Mouse (Mus musculus) layer of hippocampus, adult 18-20 months (tissue): ENCODE results near the gene Ncapd2. TPM values are rescaled to one million over a fixed set of nuclear protein-coding genes. Genes with fewer than 3 reads are reported as not detected.
A peak's percentile ranks its signal among the peaks of the same experiment; 100 is the strongest.

Source experiments
- DNase-seq, 2 experiments: peaks; one replicate each; pipeline ENCODE4 v3.0.0; 2022; ENCODE audit warnings: low spot score in 2 of 2
- long read RNA-seq: library from polyadenylated mRNA; stranded (forward); transcript quantifications from one replicate; pipeline ENCODE4 v2.0.0, GENCODE M21; 2021
- total RNA-seq, 2 experiments: library from RNA; stranded (reverse); gene quantifications; 2 replicates each; pipeline ENCODE4 v1.2.3; 2021

Gene Ncapd2
- total RNA-seq, result 10 to 100 TPM; 20.4 to 25.8 TPM
- long read RNA-seq, full-length matches to known transcripts, result 5 of 22 reads
- long read RNA-seq, partial matches to known transcripts, result 8 of 22 reads
- long read RNA-seq, other reads (novel, unspliced or antisense), result 9 of 22 reads

- peak; percentile 97 to 98 for DNase-seq
Measured at GRCm38 (mm10) chr6:125191332-125192015, at the start of gene Ncapd2, which contains the start of gene Mrpl51. Ncapd2 (minus strand) TSS chr6:125191701. Mrpl51 (plus strand) TSS chr6:125191801.

GRCm38 (mm10) chr6:125240617-125241016, 49.1 kb upstream of the Ncapd2 start:
- DNase-seq, result no peak

GRCm38 (mm10) chr6:125239547-125239946, 48.0 kb upstream of the Ncapd2 start:
- DNase-seq, result no peak

- no peak for DNase-seq
Measured at GRCm38 (mm10) chr6:125238396-125238795, 46.9 kb upstream of the Ncapd2 start.

GRCm38 (mm10) chr6:125237421-125237820, 45.9 kb upstream of the Ncapd2 start:
- no peak for DNase-seq

GRCm38 (mm10) chr6:125236782-125237181, 45.3 kb upstream of the Ncapd2 start, which contains the start of gene Cd27:
Cd27 (minus strand) TSS chr6:125237010.
- no peak for DNase-seq

GRCm38 (mm10) chr6:125236341-125236740, 44.8 kb upstream of the Ncapd2 start:
- no peak for DNase-seq

GRCm38 (mm10) chr6:125234520-125234828, 43.0 kb upstream of the Ncapd2 start:
- no peak for DNase-seq

- no peak for DNase-seq
Measured at GRCm38 (mm10) chr6:125233816-125234519, 42.5 kb upstream of the Ncapd2 start.

- no peak for DNase-seq
Measured at GRCm38 (mm10) chr6:125232516-125232915, 41.0 kb upstream of the Ncapd2 start.

- DNase-seq, result no peak
Measured at GRCm38 (mm10) chr6:125232045-125232437, 40.5 kb upstream of the Ncapd2 start.

- DNase-seq, result peak; percentile 35 to 62
Measured at GRCm38 (mm10) chr6:125231117-125232044, 39.9 kb upstream of the Ncapd2 start, which contains the start of gene Tapbpl. Tapbpl (minus strand) TSS chr6:125231860.

- no peak for DNase-seq
Measured at GRCm38 (mm10) chr6:125230571-125230970, 39.1 kb upstream of the Ncapd2 start.

GRCm38 (mm10) chr6:125225518-125226115, 34.1 kb upstream of the Ncapd2 start:
- peak in 1 of 2 experiments; percentile 53 for DNase-seq

GRCm38 (mm10) chr6:125222577-125222976, 31.1 kb upstream of the Ncapd2 start:
- no peak for DNase-seq

- no peak for DNase-seq
Measured at GRCm38 (mm10) chr6:125222146-125222545, 30.6 kb upstream of the Ncapd2 start.

- no peak for DNase-seq
Measured at GRCm38 (mm10) chr6:125221115-125221745, 29.7 kb upstream of the Ncapd2 start.

- peak in 1 of 2 experiments; percentile 77 for DNase-seq
Measured at GRCm38 (mm10) chr6:125218963-125219362, 27.5 kb upstream of the Ncapd2 start.

GRCm38 (mm10) chr6:125217899-125218298, 26.4 kb upstream of the Ncapd2 start:
- DNase-seq, result peak in 1 of 2 experiments; percentile 68

- no peak for DNase-seq
Measured at GRCm38 (mm10) chr6:125216898-125217297, 25.4 kb upstream of the Ncapd2 start.
